Mouse (Mus musculus) kidney, postnatal 0 days (tissue): ENCODE measurements at regions not wholly inside any gene's neighbourhood (a gene's known extent, or its start where the extent isn't known, plus 50 kb on each side); places are given as distances from the start of the nearest gene placed in this dataset.

Source experiments
- ATAC-seq: fragments of 200-750 bp; cut with Nextera tagmentation; replicated peaks from 2 replicates; pipeline ENCODE4 v1.8.0; 2017; ENCODE audit warnings: low read depth, moderate number of reproducible peaks, moderate TSS enrichment, moderate library complexity; ENCODE audit not compliant: low FRiP score
- DNase-seq: peaks from one replicate; pipeline ENCODE4 v3.0.0-alpha.2; 2016; ENCODE audit warnings: low spot score
- H3K27ac ChIP-seq: fragments of 300-500 bp; sonication (generic); 2 replicates; pipeline ENCODE4 v1.5.1; 2014; ENCODE audit warnings: mild to moderate bottlenecking
- H3K27me3 ChIP-seq: fragments of 300-500 bp; sonication (generic); 2 replicates; pipeline ENCODE4 v1.6.1; 2014; ENCODE audit warnings: low read length, mixed read lengths; ENCODE audit not compliant: insufficient read depth
- H3K36me3 ChIP-seq: fragments of 300-500 bp; sonication (generic); 2 replicates; pipeline ENCODE4 v1.6.1; 2014; ENCODE audit warnings: low read length, mixed read lengths; ENCODE audit not compliant: insufficient read depth
- H3K4me1 ChIP-seq: fragments of 300-500 bp; sonication (generic); replicated peaks from 2 replicates; pipeline ENCODE4 v1.6.1; 2014; ENCODE audit warnings: antibody characterized with exemption, low read length, mixed read lengths; ENCODE audit not compliant: insufficient read depth
- H3K4me2 ChIP-seq: fragments of 300-500 bp; sonication (generic); 2 replicates; pipeline ENCODE4 v1.6.1; 2014; ENCODE audit warnings: mild to moderate bottlenecking, low read length, moderate library complexity, mixed read lengths
- H3K4me3 ChIP-seq: fragments of 300-500 bp; sonication (generic); replicated peaks from 2 replicates; pipeline ENCODE4 v1.5.1; 2014; ENCODE audit warnings: low read depth, low read length
- H3K9ac ChIP-seq: fragments of 300-500 bp; sonication (generic); 2 replicates; pipeline ENCODE4 v1.6.1; 2014; ENCODE audit warnings: low read depth, low read length
- H3K9me3 ChIP-seq: fragments of 300-500 bp; sonication (generic); replicated peaks from 2 replicates; pipeline ENCODE4 v1.6.1; 2016; ENCODE audit warnings: low read length, inconsistent platforms, mixed read lengths
- CTCF ChIP-seq: IDR thresholded peaks from 2 replicates; pipeline ENCODE4 v1.5.1; 2016; ENCODE audit warnings: antibody characterized with exemption, low read depth, mild to moderate bottlenecking, moderate library complexity
- WGBS: fragments of 180-500 bp; shearing (Covaris S2); extraction: QIAGEN DNeasy Blood & Tissue Kit; methylation state at CpG from one replicate; pipeline ENCODE4 v1.1.7; 2014; 5-methylcytosine and 5-hydroxymethylcytosine counted together

GRCm38 (mm10) chr2:169154881-169155280 is 199.5 kb upstream of the Zfp64 start:
- no peak for TF ChIP-seq CTCF
- Histone ChIP-seq H3K4me2 (peak overlapping the region; percentile 31; the same call in 1 of the 2 replicates), H3K9me3 (no peaks in the 10 kb centered on the region), H3K36me3 (no peaks in the 10 kb centered on the region), H3K4me3 (no peak overlapping the region), H3K27me3 (no peaks in the 10 kb centered on the region), H3K9ac (no peak overlapping the region), H3K4me1 (peaks cover 9% of the 10 kb centered on the region; the same call in 1 of the 2 replicates), H3K27ac (no peak overlapping the region)
- DNase-seq (no peak), ATAC-seq (no peak)
- WGBS = 44% methylated on average over 12 of the region's 12 CpGs

GRCm38 (mm10) chr2:169147655-169148054 is 192.3 kb upstream of the Zfp64 start:
- H3K36me3 ChIP-seq = no peaks in the 10 kb centered on the region
- no peak for ATAC-seq
- no peak overlapping the region for H3K9ac ChIP-seq
- no peak for TF ChIP-seq CTCF
- 77% methylated on average over 7 of the region's 7 CpGs for WGBS
- no peaks in the 10 kb centered on the region for H3K9me3 ChIP-seq
- no peak overlapping the region for H3K27ac ChIP-seq
- DNase-seq = no peak
- no peaks in the 10 kb centered on the region for H3K4me1 ChIP-seq
- H3K27me3 ChIP-seq = no peaks in the 10 kb centered on the region
- H3K4me2 ChIP-seq = no peak overlapping the region
- H3K4me3 ChIP-seq = no peak overlapping the region

- no peak overlapping the region for H3K4me3 ChIP-seq
- H3K9ac ChIP-seq = no peak overlapping the region
- WGBS = 61% methylated on average over 8 of the region's 8 CpGs
- H3K36me3 ChIP-seq = no peaks in the 10 kb centered on the region
- no peaks in the 10 kb centered on the region for H3K9me3 ChIP-seq
- H3K27ac ChIP-seq = no peak overlapping the region
- TF ChIP-seq CTCF = no peak
- no peaks in the 10 kb centered on the region for H3K27me3 ChIP-seq
- ATAC-seq = no peak
- no peak for DNase-seq
- no peak overlapping the region for H3K4me2 ChIP-seq
- H3K4me1 ChIP-seq = no peaks in the 10 kb centered on the region
Measured at GRCm38 (mm10) chr2:169142224-169142623, 186.8 kb upstream of the Zfp64 start.

- H3K9me3 ChIP-seq = no peaks in the 10 kb centered on the region
- no peak overlapping the region for H3K4me3 ChIP-seq
- H3K27ac ChIP-seq = no peak overlapping the region
- H3K36me3 ChIP-seq = no peaks in the 10 kb centered on the region
- no peak for TF ChIP-seq CTCF
- H3K27me3 ChIP-seq = no peaks in the 10 kb centered on the region
- peaks cover 6% of the 10 kb centered on the region; the same call in 1 of the 2 replicates for H3K4me1 ChIP-seq
- DNase-seq (peak; percentile 66), ATAC-seq (no peak)
- H3K9ac ChIP-seq = no peak overlapping the region
- no peak overlapping the region for H3K4me2 ChIP-seq
- 10% methylated on average over 15 of the region's 15 CpGs for WGBS
Measured at GRCm38 (mm10) chr2:169133855-169134254, 178.5 kb upstream of the Zfp64 start.

- Histone ChIP-seq H3K27ac (no peak overlapping the region), H3K36me3 (no peaks in the 10 kb centered on the region), H3K4me1 (no peaks in the 10 kb centered on the region), H3K9ac (no peak overlapping the region), H3K4me3 (no peak overlapping the region), H3K9me3 (no peaks in the 10 kb centered on the region), H3K27me3 (no peaks in the 10 kb centered on the region), H3K4me2 (no peak overlapping the region)
- 91% methylated on average over 10 of the region's 10 CpGs for WGBS
- no peak for TF ChIP-seq CTCF
- DNase-seq (no peak), ATAC-seq (no peak)
Measured at GRCm38 (mm10) chr2:169125476-169125875, 170.1 kb upstream of the Zfp64 start.

GRCm38 (mm10) chr2:169122887-169123286 is 167.5 kb upstream of the Zfp64 start:
- Histone ChIP-seq H3K9me3 (no peaks in the 10 kb centered on the region), H3K4me1 (no peaks in the 10 kb centered on the region), H3K4me3 (no peak overlapping the region), H3K4me2 (no peak overlapping the region), H3K9ac (no peak overlapping the region), H3K27me3 (no peaks in the 10 kb centered on the region), H3K27ac (no peak overlapping the region), H3K36me3 (no peaks in the 10 kb centered on the region)
- DNase-seq (no peak), ATAC-seq (no peak)
- 91% methylated on average over 7 of the region's 7 CpGs for WGBS
- TF ChIP-seq CTCF = no peak

GRCm38 (mm10) chr2:169116841-169117240 is 161.5 kb upstream of the Zfp64 start:
- Histone ChIP-seq H3K9ac (no peak overlapping the region), H3K36me3 (no peaks in the 10 kb centered on the region), H3K9me3 (no peaks in the 10 kb centered on the region), H3K27me3 (no peaks in the 10 kb centered on the region), H3K4me2 (no peak overlapping the region), H3K4me3 (no peak overlapping the region), H3K27ac (no peak overlapping the region), H3K4me1 (no peaks in the 10 kb centered on the region)
- DNase-seq (no peak), ATAC-seq (no peak)
- 63% methylated on average over 10 of the region's 10 CpGs for WGBS
- no peak for TF ChIP-seq CTCF
